Mouse (Mus musculus) limb, embryonic 11.5 days (tissue): ENCODE data around the gene Eif2ak2. TPM values are rescaled to one million over a fixed set of nuclear protein-coding genes. Genes with fewer than 3 reads are reported as not detected.

Experiments used
- ATAC-seq: fragments of 200-750 bp; cut with Nextera tagmentation; 2 replicates; pipeline ENCODE4 v1.8.0; 2017; ENCODE audit warnings: low read depth; ENCODE audit not compliant: insufficient number of reproducible peaks, low FRiP score, low TSS enrichment
- DNase-seq: peaks from one replicate; pipeline ENCODE4 v3.0.0-alpha.2; 2015; ENCODE audit warnings: low spot score
- H3K27ac ChIP-seq: fragments of 300-500 bp; sonication (generic); replicated peaks from 2 replicates; pipeline ENCODE4 v1.5.1; 2014; ENCODE audit warnings: low read depth, mild to moderate bottlenecking, low read length
- H3K27me3 ChIP-seq: fragments of 300-500 bp; sonication (generic); 2 replicates; pipeline ENCODE4 v1.6.1; 2014; ENCODE audit warnings: mild to moderate bottlenecking, low read length, mixed read lengths; ENCODE audit not compliant: control insufficient read depth, insufficient read depth
- H3K36me3 ChIP-seq: fragments of 300-500 bp; sonication (generic); 2 replicates; pipeline ENCODE4 v1.6.1; 2014; ENCODE audit warnings: mild to moderate bottlenecking, low read length, moderate library complexity, mixed read lengths; ENCODE audit not compliant: control insufficient read depth, insufficient read depth
- H3K4me1 ChIP-seq: fragments of 300-500 bp; sonication (generic); 2 replicates; pipeline ENCODE4 v1.6.1; 2014; ENCODE audit warnings: low read length, mixed read lengths; ENCODE audit not compliant: control insufficient read depth, insufficient read depth
- H3K4me2 ChIP-seq: fragments of 300-500 bp; sonication (generic); 2 replicates; pipeline ENCODE4 v1.6.1; 2014; ENCODE audit warnings: low read depth, mild to moderate bottlenecking, moderate library complexity; ENCODE audit not compliant: severe bottlenecking
- H3K4me3 ChIP-seq: fragments of 300-500 bp; sonication (generic); 2 replicates; pipeline ENCODE4 v1.5.1; 2014; ENCODE audit warnings: low read depth, low read length
- H3K9ac ChIP-seq: fragments of 300-500 bp; sonication (generic); 2 replicates; pipeline ENCODE4 v1.6.1; 2014; ENCODE audit warnings: mild to moderate bottlenecking, low read length
- H3K9me3 ChIP-seq: fragments of 300-500 bp; sonication (generic); 2 replicates; pipeline ENCODE4 v1.6.1; 2016; ENCODE audit warnings: low read length; ENCODE audit not compliant: control insufficient read depth
- polyA plus RNA-seq: library from polyadenylated mRNA; unstranded; fragments of >200 nt; fragmentation: Nextera tagmentation; extraction: Ambion mirVana; gene quantifications from 2 replicates; pipeline ENCODE4 v1.2.1, GENCODE M21; 2014

The Eif2ak2 gene
- polyA plus RNA-seq, 1 experiment from 2014 or later: 8.6 TPM

DNA sequence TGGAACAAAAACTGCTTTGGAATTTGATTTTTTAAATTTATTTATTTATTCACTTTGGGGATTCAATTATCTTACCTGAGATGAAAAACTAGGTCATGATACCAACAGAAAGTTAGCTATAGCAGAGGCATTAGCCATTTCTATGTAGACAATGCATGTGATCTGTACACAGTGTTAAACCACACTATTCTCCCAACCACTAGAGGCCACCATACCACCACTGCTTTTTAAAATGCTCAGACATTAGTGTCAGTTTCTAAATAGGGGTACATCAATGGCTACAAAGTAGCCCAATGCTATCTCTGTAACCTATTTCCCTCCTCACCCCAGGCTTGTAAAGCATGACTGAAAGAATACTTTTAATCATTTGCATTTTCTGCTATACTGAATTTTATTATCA is 73.4 kb downstream of the Eif2ak2 start:
- Histone ChIP-seq H3K27me3 (no peaks in the 10 kb centered on the region), H3K4me2 (no peak overlapping the region), H3K9me3 (no peaks in the 10 kb centered on the region), H3K4me3 (no peak overlapping the region), H3K27ac (no peak overlapping the region), H3K9ac (no peak overlapping the region), H3K4me1 (no peaks in the 10 kb centered on the region), H3K36me3 (0 out of 2 replicates have a peak, but pooled peaks cover 3% of the 10 kb centered on the region)
- ATAC-seq: no peak
- no peak for DNase-seq

Other genes starting within 250 kb of the Eif2ak2 start
- 6.3 TPM in 2 replicates for gene Strn, start 145.4 kb downstream of the Eif2ak2 start, polyA plus RNA-seq
- 13.2 and 14.9 TPM in 2 replicates for gene Heatr5b, start 47.2 kb downstream of the Eif2ak2 start, polyA plus RNA-seq
- gene Gpatch11, start 47.0 kb downstream of the Eif2ak2 start, polyA plus RNA-seq: 43.2 and 43.6 TPM in 2 replicates
- 0.12 and 0.17 TPM in 2 replicates for gene Sult6b1, start 24.4 kb upstream of the Eif2ak2 start, polyA plus RNA-seq
- gene Cebpzos, start 33.9 kb upstream of the Eif2ak2 start, polyA plus RNA-seq: 87.8 and 88.4 TPM in 2 replicates
- 68.7 and 78.5 TPM in 2 replicates for gene Cebpz, start 54.5 kb upstream of the Eif2ak2 start, polyA plus RNA-seq
- 46.5 and 52.1 TPM in 2 replicates for gene Ndufaf7, start 54.6 kb upstream of the Eif2ak2 start, polyA plus RNA-seq
- gene Prkd3, start 138.2 kb upstream of the Eif2ak2 start, polyA plus RNA-seq: 53.8 and 55.4 TPM in 2 replicates
- gene Qpct, start 169.3 kb upstream of the Eif2ak2 start, polyA plus RNA-seq: 1.7 and 2.1 TPM in 2 replicates